Mouse (Mus musculus) left cerebral cortex, postnatal 36 days (tissue): ENCODE data around the gene Ykt6. TPM values are rescaled to one million over a fixed set of nuclear protein-coding genes. Genes with fewer than 3 reads are reported as not detected.
"Not testable (repeated sequence)": the region's sequence is repeated elsewhere in the genome, so short reads cannot be mapped to it uniquely, and the experiment has no call there.

Experiments
- DNase-seq, 2 experiments: peaks; one replicate each; pipeline ENCODE4 v3.0.0; 2021 to 2022; ENCODE audit warnings: low spot score in 2 of 2, mixed read lengths in 1 of 2
- intact Hi-C: fragments of 180-260 bp; cut with DNase I; formaldehyde crosslinking; loops from one replicate; pipeline ENCODE4 v1.15.1; 2025
- total RNA-seq, 2 experiments: library from RNA; stranded (reverse); gene quantifications; 2 replicates each; pipeline ENCODE4 v1.2.3; 2021

Gene Ykt6
- total RNA-seq, 2 experiments from 2014 or later, result 82.8 to 91.0 TPM

DNA sequence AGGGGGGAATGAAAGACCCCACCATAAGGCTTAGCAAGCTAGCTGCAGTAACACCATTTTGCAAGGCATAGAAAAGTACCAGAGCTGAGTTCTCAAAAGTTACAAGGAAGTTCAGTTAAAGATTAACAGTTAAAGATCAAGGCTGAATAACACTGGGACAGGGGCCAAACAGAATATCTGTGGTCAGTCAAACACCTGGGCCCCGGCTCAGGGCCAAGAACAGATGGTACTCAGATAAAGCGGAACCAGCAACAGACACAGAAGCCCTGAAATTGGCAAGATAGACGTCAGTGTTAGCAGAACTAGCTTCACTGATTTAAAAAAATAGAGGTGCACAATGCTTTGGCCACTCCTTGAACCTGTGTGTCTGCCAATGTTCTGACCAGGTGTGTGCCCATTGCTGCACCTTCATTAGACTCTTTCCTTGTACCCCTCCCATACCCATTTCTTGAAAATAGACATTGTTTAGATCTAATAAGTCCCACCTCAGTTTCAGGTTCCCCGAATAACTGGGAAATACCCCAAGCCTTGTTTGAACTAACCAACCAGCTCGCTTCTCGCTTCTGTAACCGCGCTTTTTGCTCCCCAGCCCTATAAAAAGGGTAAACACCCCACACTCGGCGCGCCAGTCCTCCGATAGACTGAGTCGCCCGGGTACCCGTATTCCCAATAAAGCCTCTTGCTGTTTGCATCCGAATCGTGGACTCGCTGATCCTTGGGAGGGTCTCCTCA lies 55.4 kb downstream of the Ykt6 start:
- intact Hi-C loops, DNase-seq: not testable (repeated sequence)

DNA sequence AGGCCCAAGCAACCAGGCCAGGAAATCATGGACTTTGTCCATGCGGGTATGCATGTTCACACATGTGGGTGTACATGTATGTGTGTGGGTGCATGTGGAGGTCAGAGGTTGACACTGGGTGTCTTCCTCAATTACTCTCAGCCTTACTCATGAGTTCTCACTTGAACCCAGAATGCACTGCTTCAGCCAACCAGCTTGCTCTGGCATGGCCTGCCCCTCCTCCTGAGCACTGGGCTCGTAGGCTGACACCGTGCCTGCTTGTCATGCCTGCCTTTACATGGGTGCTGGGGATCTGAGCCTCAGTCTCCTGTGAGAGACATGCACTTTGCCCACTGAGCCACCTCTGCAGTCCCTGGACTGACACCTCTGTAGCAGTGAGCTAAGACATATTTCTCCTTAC lies 56.4 kb downstream of the Ykt6 start:
- intact Hi-C loops, result no loop called here
- DNase-seq, result no peak

DNA sequence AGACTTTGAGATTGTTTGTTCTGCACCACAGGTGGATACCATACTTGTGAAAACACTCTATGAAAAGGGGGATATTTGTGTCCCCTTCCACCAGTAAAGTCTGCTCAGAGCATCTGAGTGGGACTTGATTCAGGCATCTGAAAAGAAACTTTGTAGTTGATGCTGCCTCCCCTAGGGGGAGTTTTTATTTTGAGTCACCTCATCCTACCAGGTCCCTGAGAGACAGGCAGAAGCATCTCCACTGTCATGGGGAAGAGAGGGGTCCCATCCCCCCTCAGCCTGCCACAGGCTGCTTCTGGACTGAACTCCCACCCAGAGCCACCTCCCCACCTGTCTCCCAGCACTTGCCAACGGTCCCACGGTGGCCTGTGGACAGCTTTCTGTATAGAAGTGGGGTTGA lies 57.9 kb downstream of the Ykt6 start:
- intact Hi-C loops, result no loop called here
- no peak for DNase-seq

DNA sequence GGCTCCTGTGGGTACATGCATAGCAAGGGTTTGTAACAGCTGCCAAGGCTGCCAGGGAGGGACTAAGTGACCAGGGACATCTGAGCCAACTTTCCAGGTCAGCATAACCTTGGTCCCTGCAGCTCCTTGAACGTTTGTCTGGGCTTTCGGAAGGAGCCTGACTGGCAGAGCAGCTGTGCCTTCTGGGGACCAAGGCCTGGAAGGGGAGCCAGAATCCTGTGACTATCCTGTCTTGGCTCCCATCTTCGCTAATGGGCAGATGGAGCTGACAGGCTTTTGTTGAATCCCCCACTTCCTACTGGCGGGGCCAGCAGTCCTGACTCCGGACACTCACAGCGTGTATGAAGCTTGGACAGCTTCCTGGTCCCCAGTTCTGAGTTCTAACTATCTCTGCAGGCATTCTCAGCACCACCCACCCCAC lies 59.5 kb downstream of the Ykt6 start:
- intact Hi-C loops, result loop anchor here (5.0 kb wide), 2 partner anchors 47 to 102 kb away; no protein-coding TSS in a partner anchor
- DNase-seq, result no peak

DNA sequence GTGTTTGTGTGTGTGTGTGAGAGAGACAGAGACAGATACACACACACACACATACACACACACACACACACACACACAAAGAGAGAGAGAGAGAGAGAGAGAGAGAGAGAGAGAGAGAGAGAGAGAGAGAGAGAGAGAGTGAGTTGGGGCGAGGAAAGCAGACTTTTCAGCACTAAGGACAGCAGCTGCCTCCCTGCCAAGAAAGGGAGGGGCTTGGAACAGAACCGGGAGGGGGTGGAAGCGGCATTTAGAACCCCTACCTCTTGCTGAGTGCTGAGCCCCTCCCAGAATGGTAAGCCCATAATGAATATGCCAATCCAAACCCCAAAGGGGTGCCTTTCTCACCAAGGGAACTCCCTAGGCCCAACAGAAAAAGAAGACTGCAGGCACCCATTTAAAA lies 60.9 kb downstream of the Ykt6 start:
- DNase-seq, result no peak
- intact Hi-C loops, result loop anchor here (2.0 to 5.0 kb wide), 3 partner anchors 16 to 101 kb away; no protein-coding TSS in a partner anchor

DNA sequence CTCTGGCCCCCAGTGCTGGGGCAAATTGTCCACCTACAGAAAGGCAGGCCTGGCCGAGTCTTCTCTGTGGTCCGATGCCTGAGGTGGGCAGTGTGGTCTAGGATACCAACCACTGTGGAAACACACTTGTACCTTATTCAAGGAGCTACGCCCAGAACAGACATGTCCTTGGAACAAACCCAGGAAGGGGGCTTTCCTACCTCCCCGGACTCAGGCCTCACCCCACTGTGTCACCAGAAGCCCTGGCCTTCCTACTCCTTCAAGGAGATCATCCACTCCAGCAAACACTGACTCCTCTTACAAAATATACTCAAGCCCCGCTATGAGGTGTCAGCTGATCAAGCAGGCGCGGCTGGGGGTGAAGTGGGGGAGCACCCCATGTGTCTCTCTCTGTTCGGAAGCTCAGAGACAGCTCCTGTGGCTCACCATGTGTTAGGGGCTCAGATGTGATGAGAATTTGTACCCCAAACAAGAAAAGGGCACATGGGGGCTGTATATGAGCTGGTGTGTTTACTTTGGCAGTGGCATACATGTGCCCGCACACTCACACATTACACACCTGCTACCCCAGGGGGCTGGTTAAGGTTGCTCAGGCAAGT lies 61.4 kb downstream of the Ykt6 start:
- intact Hi-C loops, result loop anchor here (2.0 to 5.0 kb wide), 3 partner anchors 16 to 100 kb away; no protein-coding TSS in a partner anchor
- DNase-seq, result no peak

Other genes starting within 250 kb of the Ykt6 start
- gene Mrps24, start 240.0 kb upstream of the Ykt6 start, total RNA-seq, result 10 to 100 TPM; 64.7 to 71.7 TPM
- gene Urgcp, start 193.3 kb upstream of the Ykt6 start, total RNA-seq, result 10 to 100 TPM; 65.6 to 75.2 TPM
- 10 to 100 TPM; 69.2 to 72.2 TPM for gene Dbnl, start 167.2 kb upstream of the Ykt6 start, total RNA-seq
- gene Pgam2, start 152.0 kb upstream of the Ykt6 start, total RNA-seq, result 1 to 10 TPM; 6.0 to 6.6 TPM
- gene Polm, start 117.7 kb upstream of the Ykt6 start, total RNA-seq, result 10 to 100 TPM in 1 of 2 experiments, 1 to 10 TPM in 1; 8.9 to 13.7 TPM
- gene Aebp1, start 93.7 kb upstream of the Ykt6 start, total RNA-seq, result 10 to 100 TPM; 12.4 to 19.1 TPM
- 10 to 100 TPM; 18.0 to 19.2 TPM for gene Pold2, start 77.4 kb upstream of the Ykt6 start, total RNA-seq
- not detected for gene Myl7, start 56.9 kb upstream of the Ykt6 start, total RNA-seq
- gene Gck, start 5.6 kb upstream of the Ykt6 start, total RNA-seq, result 1 to 10 TPM; 1.6 to 2.2 TPM
- gene Camk2b, start 110.7 kb downstream of the Ykt6 start, total RNA-seq, result 100 to 1,000 TPM; 644 to 664 TPM
- gene A730071L15Rik, start 244.3 kb downstream of the Ykt6 start, total RNA-seq, result under 1 TPM in 1 of 2 experiments, not detected in 1; 0.25 TPM
- gene Nudcd3, start 244.7 kb downstream of the Ykt6 start, total RNA-seq, result 100 to 1,000 TPM; 120 to 133 TPM